Mouse (Mus musculus) yolk sac, embryonic 10.5 days (tissue): ENCODE results near the gene Nek5.
"Not testable (repeated sequence)": the region's sequence is repeated elsewhere in the genome, so short reads cannot be mapped to it uniquely, and the experiment has no call there.

Experiments
- DNase-seq: peaks from one replicate; pipeline ENCODE4 v3.0.0-alpha.2; 2017; ENCODE audit warnings: low spot score

Nek5 gene

GRCm38 (mm10) chr8:22124220-22125152, at the start of gene Nek5:
TSS of gene Nek5 (minus strand) at chr8:22125053.
- peak; percentile 72 for DNase-seq

GRCm38 (mm10) chr8:22169167-22169566, 44.3 kb upstream of the Nek5 start:
- no peak for DNase-seq

GRCm38 (mm10) chr8:22166080-22166603, 41.3 kb upstream of the Nek5 start, which contains the start of gene Nek3:
TSS of gene Nek3 (minus strand) at chr8:22166435.
- DNase-seq: peak; percentile 94

GRCm38 (mm10) chr8:22165251-22166079, 40.6 kb upstream of the Nek5 start:
- no peak for DNase-seq

GRCm38 (mm10) chr8:22164431-22164830, 39.6 kb upstream of the Nek5 start:
- DNase-seq: no peak

GRCm38 (mm10) chr8:22162206-22162605, 37.4 kb upstream of the Nek5 start:
- DNase-seq: no peak

GRCm38 (mm10) chr8:22150345-22150663, 25.5 kb upstream of the Nek5 start:
- DNase-seq: no peak

GRCm38 (mm10) chr8:22149643-22150344, 24.9 kb upstream of the Nek5 start:
- DNase-seq: no peak

- DNase-seq: no peak
Observed at GRCm38 (mm10) chr8:22148367-22148740, 23.5 kb upstream of the Nek5 start.

- DNase-seq: no peak
Observed at GRCm38 (mm10) chr8:22147706-22148366, 23.0 kb upstream of the Nek5 start.

GRCm38 (mm10) chr8:22145831-22146230, 21.0 kb upstream of the Nek5 start:
- no peak for DNase-seq

- no peak for DNase-seq
Observed at GRCm38 (mm10) chr8:22143764-22144491, 19.1 kb upstream of the Nek5 start.

GRCm38 (mm10) chr8:22142592-22142991, 17.7 kb upstream of the Nek5 start:
- DNase-seq: no peak

- DNase-seq: no peak
Observed at GRCm38 (mm10) chr8:22141836-22142385, 17.1 kb upstream of the Nek5 start.

- DNase-seq: not testable (repeated sequence)
Observed at GRCm38 (mm10) chr8:22136462-22136861, 11.6 kb upstream of the Nek5 start.

- DNase-seq: no peak
Observed at GRCm38 (mm10) chr8:22134750-22135135, 9.9 kb upstream of the Nek5 start.

- DNase-seq: no peak
Observed at GRCm38 (mm10) chr8:22134078-22134749, 9.4 kb upstream of the Nek5 start.

GRCm38 (mm10) chr8:22132062-22132461, 7.2 kb upstream of the Nek5 start:
- no peak for DNase-seq

- DNase-seq: no peak
Observed at GRCm38 (mm10) chr8:22107020-22107419, 17.8 kb downstream of the Nek5 start.

GRCm38 (mm10) chr8:22091568-22091967, 33.3 kb downstream of the Nek5 start:
- no peak for DNase-seq
